Mouse (Mus musculus): ENCODE results near the gene Olfr323. TPM values are rescaled to one million over a fixed set of nuclear protein-coding genes. Genes with fewer than 3 reads are reported as not detected.

The Olfr323 gene
- not detected in 2 replicates for polyA plus RNA-seq (2015; fragmentation: Nextera tagmentation; extraction: Ambion mirVana)

DNA sequence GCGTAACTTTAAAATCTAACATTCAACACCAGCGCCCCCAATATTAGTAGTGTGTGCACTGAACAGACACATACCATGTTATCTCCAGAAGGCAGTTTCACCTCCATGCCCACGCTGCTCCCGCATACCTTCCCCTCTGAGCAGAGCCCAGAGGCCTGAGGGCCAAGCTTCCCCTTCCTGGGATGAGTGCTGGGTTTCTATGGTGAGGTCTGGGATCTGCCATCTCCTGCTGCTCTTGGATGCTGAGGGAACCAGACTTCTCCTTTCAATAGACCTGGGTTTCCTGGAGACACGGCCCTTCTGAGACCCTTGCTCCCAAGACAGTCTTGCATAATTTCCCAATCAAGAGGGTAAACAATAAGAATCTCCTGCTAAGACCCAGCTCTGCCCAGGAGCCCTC is at the start of gene Olfr323:
Gene Olfr323 (minus strand): TSS at position 101 of the 400 bp plus-strand sequence.
- no peak for ATAC-seq (ENCODE audit: insufficient number of reproducible peaks, insufficient read depth, low FRiP score, low TSS enrichment, low read depth)
- Histone ChIP-seq H3K4me1 (no peaks in the 10 kb centered on the region), H3K36me3 (no peaks in the 10 kb centered on the region), H3K9me3 (no peaks in the 10 kb centered on the region), H3K27ac (no peak within 1 kb of the TSS), H3K9ac (no peak within 1 kb of the TSS), H3K4me2 (no peak within 1 kb of the TSS), H3K4me3 (no peak within 1 kb of the TSS), H3K27me3 (no peaks in the 10 kb centered on the region; the same call in 1 of the 2 replicates)
- WGBS: 75% methylated on average over 5 of the region's 5 CpGs

DNA sequence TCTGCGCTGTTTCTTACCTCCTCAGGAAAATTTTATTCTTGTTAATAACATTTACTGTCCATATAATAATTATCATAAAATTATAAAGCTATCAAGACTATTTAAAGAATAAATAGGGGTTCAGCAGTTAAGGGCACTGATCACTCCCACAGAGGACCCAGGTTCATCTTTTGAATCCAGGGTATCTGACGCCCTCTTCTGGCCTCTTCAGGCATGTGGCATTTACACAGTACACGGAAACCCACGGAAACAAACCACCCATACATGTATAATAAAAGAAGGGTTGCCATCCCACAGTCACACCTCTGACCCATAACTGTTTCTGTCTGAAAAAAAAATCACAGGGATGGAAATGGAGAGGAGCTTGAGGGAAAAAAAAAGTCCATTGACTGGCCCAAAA is 41.5 kb upstream of the Olfr323 start:
- no peak overlapping the region for H3K27ac ChIP-seq
- H3K9ac ChIP-seq: no peak overlapping the region
- H3K36me3 ChIP-seq: no peaks in the 10 kb centered on the region
- no peaks in the 10 kb centered on the region for H3K27me3 ChIP-seq
- no peak for ATAC-seq (ENCODE audit: insufficient number of reproducible peaks, insufficient read depth, low FRiP score, low TSS enrichment, low read depth)
- H3K4me1 ChIP-seq: no peaks in the 10 kb centered on the region
- no peak overlapping the region for H3K4me2 ChIP-seq
- H3K9me3 ChIP-seq: no peaks in the 10 kb centered on the region
- 54% methylated on average over 4 of the region's 4 CpGs for WGBS
- no peak overlapping the region for H3K4me3 ChIP-seq

DNA sequence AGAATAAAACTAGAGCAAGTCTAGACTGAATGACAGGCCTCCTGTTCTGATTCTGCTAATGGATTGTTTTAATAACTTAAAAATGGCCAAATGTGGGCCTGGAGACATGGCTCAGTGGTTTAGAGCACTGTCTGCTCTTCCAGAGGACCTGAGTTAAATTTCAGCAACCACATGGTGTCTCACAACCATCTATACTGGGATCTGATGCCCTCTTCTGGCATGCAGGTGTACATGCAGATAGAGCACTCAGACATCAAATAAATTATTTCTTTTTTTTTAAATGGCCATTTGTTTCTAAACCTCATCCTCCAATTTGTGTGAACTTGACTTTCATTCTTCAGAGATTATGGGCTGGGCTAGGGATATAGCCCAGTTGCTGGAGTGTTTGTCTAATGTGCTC is 39.0 kb upstream of the Olfr323 start:
- no peaks in the 10 kb centered on the region for H3K27me3 ChIP-seq
- no peaks in the 10 kb centered on the region for H3K36me3 ChIP-seq

DNA sequence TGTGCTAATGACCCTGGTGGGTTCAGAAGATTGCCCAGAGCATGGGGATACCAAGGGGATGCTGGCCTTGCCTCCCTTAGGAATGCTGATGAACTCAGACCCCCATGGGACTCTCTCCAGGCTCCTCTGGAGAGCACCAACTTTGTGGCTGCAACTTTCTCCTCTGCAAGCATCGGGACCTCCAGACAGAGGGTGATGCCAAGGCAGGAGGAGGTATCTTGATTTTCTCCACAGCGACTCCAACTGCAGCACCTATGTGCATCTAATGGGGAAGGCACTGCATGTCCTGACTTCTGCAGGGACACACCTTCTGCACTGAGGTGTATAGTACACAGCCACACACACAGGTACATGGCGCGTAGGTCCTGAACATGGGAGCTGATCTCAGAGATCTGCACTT is 28.3 kb upstream of the Olfr323 start, which contains the start of gene Olfr322:
Gene Olfr322 (plus strand): TSS at position 187 of the 400 bp plus-strand sequence.
- Histone ChIP-seq H3K27me3 (no peaks in the 10 kb centered on the region), H3K4me2 (no peak within 1 kb of the TSS), H3K9ac (no peak within 1 kb of the TSS), H3K4me1 (no peaks in the 10 kb centered on the region), H3K4me3 (no peak within 1 kb of the TSS), H3K36me3 (no peaks in the 10 kb centered on the region), H3K27ac (no peak within 1 kb of the TSS), H3K9me3 (no peaks in the 10 kb centered on the region)
- no peak for ATAC-seq (ENCODE audit: insufficient number of reproducible peaks, insufficient read depth, low FRiP score, low TSS enrichment, low read depth)
- 87% methylated on average over 4 of the region's 4 CpGs for WGBS

More for the DNA sequence above, 39.0 kb upstream of the Olfr323 start:
- Histone ChIP-seq H3K9ac (no peak overlapping the region), H3K9me3 (no peaks in the 10 kb centered on the region), H3K4me2 (no peak overlapping the region), H3K4me1 (no peaks in the 10 kb centered on the region), H3K27ac (no peak overlapping the region), H3K4me3 (no peak overlapping the region)
- no peak for ATAC-seq (ENCODE audit: insufficient number of reproducible peaks, insufficient read depth, low FRiP score, low TSS enrichment, low read depth)

DNA sequence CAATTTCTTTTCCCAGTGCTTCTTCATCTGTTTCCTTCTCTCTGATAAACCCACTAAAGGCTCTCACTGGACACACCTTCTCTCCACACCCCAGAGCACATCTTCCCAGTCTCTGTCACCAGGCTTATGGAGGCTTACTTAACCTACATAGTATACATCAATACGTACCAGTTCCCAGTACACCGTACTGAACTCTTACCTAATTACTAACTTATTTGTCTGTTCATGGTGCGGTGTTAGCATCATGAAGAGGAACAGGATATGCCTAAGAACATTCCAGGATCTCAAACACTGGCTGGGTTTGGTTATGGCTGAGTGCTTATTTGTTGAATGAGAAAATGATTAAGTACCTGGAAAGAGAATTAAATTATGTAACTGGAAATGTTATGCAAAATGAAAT is 24.9 kb upstream of the Olfr323 start:
- ATAC-seq (ENCODE audit: insufficient number of reproducible peaks, insufficient read depth, low FRiP score, low TSS enrichment, low read depth): no peak
- 76% methylated on average over 3 of the region's 3 CpGs for WGBS

DNA sequence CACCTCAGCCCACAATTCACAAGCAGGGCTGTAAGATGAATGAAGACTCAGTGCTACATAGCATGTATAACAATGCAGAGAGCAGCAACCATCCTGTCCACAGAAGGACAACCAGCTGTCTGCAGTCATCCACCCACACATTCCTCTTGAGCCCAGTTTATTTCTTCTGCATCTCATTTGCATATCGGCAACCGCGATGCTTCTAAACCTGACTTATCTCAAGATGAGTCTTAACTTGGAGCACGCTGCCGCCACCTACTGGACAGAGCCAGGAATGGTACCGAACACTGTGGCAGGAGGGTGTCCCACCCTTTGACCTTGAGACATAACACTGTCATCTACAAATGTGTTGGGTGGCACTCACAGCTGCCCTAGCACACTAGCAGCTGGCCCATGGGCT is 13.0 kb upstream of the Olfr323 start:
- H3K36me3 ChIP-seq: no peaks in the 10 kb centered on the region
- peaks cover 11% of the 10 kb centered on the region for H3K4me1 ChIP-seq
- H3K4me3 ChIP-seq: no peak overlapping the region
- H3K9ac ChIP-seq: no peak overlapping the region
- H3K27me3 ChIP-seq: peaks cover 44% of the 10 kb centered on the region
- H3K9me3 ChIP-seq: no peaks in the 10 kb centered on the region
- H3K27ac ChIP-seq: no peak overlapping the region
- no peak for ATAC-seq (ENCODE audit: insufficient number of reproducible peaks, insufficient read depth, low FRiP score, low TSS enrichment, low read depth)
- no peak overlapping the region for H3K4me2 ChIP-seq
- WGBS: 42% methylated on average over 6 of the region's 6 CpGs

More for the DNA sequence above, 24.9 kb upstream of the Olfr323 start:
- no peaks in the 10 kb centered on the region for H3K4me1 ChIP-seq
- no peaks in the 10 kb centered on the region for H3K27me3 ChIP-seq
- H3K4me2 ChIP-seq: no peak overlapping the region
- no peak overlapping the region for H3K9ac ChIP-seq
- no peak overlapping the region for H3K4me3 ChIP-seq
- no peak overlapping the region for H3K27ac ChIP-seq
- no peaks in the 10 kb centered on the region for H3K36me3 ChIP-seq
- no peaks in the 10 kb centered on the region for H3K9me3 ChIP-seq

DNA sequence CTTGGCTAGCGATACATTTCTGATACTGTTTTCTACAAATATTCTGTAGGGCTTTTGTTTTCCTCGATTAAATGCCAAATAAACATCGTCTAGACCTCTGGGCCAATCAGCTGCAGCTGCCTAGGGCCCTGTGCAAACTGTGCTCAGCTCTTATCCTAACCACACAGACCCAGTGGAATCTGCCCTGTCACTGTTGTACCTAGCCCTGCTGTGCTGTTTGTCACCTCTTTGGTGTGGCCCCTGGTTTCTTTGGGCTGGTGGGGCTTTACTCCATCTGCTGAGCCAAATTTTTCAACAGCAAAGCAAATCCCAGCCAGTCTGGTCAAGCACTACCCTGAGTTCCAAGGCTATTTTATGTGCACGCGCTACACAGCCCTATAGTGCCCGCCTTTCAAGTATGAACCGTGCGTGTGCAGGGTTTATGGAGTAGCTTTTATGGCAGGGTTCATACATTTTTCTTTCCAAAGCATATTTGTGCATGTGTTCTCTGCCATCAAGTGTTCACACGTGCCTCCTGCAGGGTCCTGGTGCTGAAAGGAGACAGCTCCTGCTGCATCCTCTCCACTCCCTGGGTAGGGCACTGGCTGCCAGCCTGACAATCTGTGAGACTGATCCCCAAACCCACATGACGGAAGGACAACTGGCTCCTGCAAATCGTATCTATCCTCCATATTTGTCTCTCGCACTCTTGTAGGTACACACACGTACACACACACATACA is 11.5 kb upstream of the Olfr323 start:
- WGBS: 82% methylated on average over 13 of the region's 13 CpGs
- Histone ChIP-seq H3K27me3 (peaks cover 56% of the 10 kb centered on the region), H3K9me3 (no peaks in the 10 kb centered on the region), H3K4me3 (no peak overlapping the region), H3K4me2 (no peak overlapping the region), H3K27ac (no peak overlapping the region), H3K36me3 (no peaks in the 10 kb centered on the region), H3K9ac (no peak overlapping the region), H3K4me1 (peaks cover 11% of the 10 kb centered on the region)
- no peak for ATAC-seq (ENCODE audit: insufficient number of reproducible peaks, insufficient read depth, low FRiP score, low TSS enrichment, low read depth)

DNA sequence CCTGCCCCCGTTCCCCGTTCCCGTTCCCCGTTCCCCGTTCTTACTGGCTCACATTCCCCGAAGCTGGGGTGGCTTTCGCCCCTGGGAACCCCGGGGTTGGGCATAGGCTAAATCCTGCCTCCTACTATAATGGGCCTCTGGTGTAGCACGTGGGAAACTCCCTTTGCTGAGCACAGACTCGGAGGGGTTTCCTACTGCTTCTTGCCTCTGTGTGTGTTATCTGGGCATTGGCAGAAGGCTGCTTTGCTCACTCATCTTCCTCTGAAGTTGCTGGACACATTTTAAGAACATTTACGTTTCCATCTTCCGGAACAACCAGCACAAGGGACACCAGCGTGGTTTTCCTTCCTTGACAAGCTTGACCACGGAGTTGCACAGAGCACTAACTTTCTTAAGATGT is 10.8 kb upstream of the Olfr323 start:
- Histone ChIP-seq H3K9me3 (no peaks in the 10 kb centered on the region), H3K27ac (no peak overlapping the region), H3K4me3 (peak overlapping the region; percentile 40), H3K4me1 (peaks cover 11% of the 10 kb centered on the region), H3K9ac (no peak overlapping the region), H3K27me3 (peaks cover 57% of the 10 kb centered on the region), H3K4me2 (peak overlapping the region; percentile 71), H3K36me3 (no peaks in the 10 kb centered on the region)
- WGBS: 34% methylated on average over 14 of the region's 14 CpGs
- no peak for ATAC-seq (ENCODE audit: insufficient number of reproducible peaks, insufficient read depth, low FRiP score, low TSS enrichment, low read depth)

DNA sequence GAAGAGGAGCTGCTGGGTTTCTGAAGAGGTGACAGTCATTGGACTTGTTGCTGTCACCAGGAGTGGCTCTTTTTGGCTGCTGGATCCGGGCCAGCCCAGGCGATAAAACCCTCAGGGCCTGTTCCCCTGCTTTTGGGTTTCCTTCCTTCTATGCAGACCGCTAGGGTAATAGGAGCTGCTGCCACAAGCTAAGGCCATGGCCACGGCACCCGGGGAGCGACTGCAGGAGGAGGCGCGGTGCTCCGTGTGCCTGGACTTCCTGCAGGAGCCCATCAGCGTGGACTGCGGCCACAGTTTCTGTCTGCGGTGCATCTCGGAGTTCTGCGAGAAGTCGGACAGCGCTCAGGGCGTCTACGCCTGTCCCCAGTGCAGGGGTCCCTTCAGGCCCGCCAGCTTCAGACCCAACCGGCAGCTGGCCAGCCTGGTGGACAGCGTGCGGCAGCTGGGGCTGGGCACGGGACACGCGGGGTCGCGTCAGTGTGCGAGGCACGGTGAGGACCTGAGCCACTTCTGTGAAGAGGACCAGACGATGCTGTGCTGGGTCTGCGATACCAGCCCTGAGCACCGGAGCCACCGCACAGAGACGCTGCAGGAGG is 10.1 kb upstream of the Olfr323 start, which contains the start of gene Trim58:
Gene Trim58 (plus strand): TSS at position 194 of the 596 bp plus-strand sequence.
- Histone ChIP-seq H3K27me3 (peaks cover 51% of the 10 kb centered on the region), H3K4me3 (peak within 1 kb of the TSS; percentile 40), H3K4me2 (peak within 1 kb of the TSS; percentile 71), H3K9me3 (no peaks in the 10 kb centered on the region), H3K4me1 (peaks cover 11% of the 10 kb centered on the region), H3K27ac (no peak within 1 kb of the TSS), H3K9ac (peak within 1 kb of the TSS; percentile 54), H3K36me3 (no peaks in the 10 kb centered on the region)
- ATAC-seq (ENCODE audit: insufficient number of reproducible peaks, insufficient read depth, low FRiP score, low TSS enrichment, low read depth): no peak
- 4% methylated on average over 34 of the region's 34 CpGs for WGBS

DNA sequence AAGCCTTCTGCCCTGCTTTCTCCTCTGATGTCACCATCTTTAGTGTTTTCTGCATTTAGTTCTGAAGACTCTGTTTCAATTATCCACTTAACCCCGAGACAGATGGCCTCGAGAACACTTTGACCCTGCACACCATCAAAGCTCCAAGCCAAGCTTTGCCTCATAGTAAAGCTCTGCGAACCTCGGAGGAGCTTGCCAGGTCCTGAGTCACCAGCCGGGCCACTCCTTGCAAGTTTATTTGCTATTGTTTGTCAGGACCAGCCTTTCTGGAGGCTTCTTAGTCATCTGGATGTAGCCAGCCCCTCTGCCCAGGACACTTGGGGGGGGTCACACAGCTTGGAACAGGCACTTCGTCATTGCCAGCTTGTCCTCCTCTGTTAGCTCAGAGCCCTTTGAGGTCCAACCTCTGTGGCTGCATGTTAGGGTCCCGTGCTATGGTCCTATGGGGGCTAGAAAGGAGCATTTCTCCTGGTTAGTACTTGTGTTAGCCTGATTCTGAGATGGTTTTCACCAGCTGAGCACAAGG is 7.9 kb upstream of the Olfr323 start:
- ATAC-seq (ENCODE audit: insufficient number of reproducible peaks, insufficient read depth, low FRiP score, low TSS enrichment, low read depth): no peak
- H3K9me3 ChIP-seq: no peaks in the 10 kb centered on the region
- no peak overlapping the region for H3K27ac ChIP-seq
- peaks cover 11% of the 10 kb centered on the region for H3K4me1 ChIP-seq
- no peak overlapping the region for H3K9ac ChIP-seq
- 44% methylated on average over 7 of the region's 7 CpGs for WGBS
- H3K36me3 ChIP-seq: no peaks in the 10 kb centered on the region
- H3K4me2 ChIP-seq: no peak overlapping the region
- H3K27me3 ChIP-seq: peaks cover 50% of the 10 kb centered on the region
- no peak overlapping the region for H3K4me3 ChIP-seq

DNA sequence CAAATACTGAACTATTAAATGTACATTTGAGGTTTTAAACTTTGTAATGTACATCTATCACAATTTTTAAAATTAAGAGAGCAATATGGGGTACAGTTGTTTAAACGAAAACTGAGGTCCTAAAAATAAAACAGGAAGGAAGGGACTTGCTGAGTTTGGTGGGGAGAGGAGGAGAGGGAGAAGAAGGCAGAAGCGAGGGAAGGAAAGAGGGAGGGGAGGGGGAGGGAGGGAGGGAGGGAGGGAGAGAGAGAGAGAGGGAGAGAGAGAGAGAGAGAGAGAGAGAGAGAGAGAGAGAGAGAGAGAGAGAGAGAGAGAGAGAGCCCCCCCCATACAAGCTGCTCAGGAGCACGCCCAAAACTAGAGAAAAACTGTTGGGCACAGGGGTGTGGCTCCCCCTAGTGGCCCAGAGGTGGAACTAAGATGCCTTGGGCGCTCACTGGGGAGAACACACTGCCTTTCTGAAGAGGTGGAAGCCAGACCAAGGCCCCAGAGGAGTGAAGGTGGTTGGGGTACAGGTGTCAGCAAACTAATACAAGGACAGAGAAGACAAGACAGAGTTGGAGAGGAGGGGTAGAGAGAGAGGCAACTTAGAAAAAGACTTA is 6.2 kb upstream of the Olfr323 start:
- Histone ChIP-seq H3K4me3 (no peak overlapping the region), H3K4me2 (no peak overlapping the region), H3K27me3 (peaks cover 43% of the 10 kb centered on the region), H3K27ac (no peak overlapping the region), H3K4me1 (peaks cover 11% of the 10 kb centered on the region), H3K36me3 (no peaks in the 10 kb centered on the region), H3K9ac (no peak overlapping the region), H3K9me3 (no peaks in the 10 kb centered on the region)
- WGBS: 22% methylated on average over 4 of the region's 4 CpGs
- ATAC-seq (ENCODE audit: insufficient number of reproducible peaks, insufficient read depth, low FRiP score, low TSS enrichment, low read depth): no peak
